Mouse (Mus musculus) midbrain, embryonic 15.5 days (tissue): ENCODE results near the gene Podn. TPM values are rescaled to one million over a fixed set of nuclear protein-coding genes. Genes with fewer than 3 reads are reported as not detected.
A peak's percentile ranks its signal among the peaks of the same experiment; 100 is the strongest.

ENCODE experiments used
- ATAC-seq: fragments of 200-750 bp; cut with Nextera tagmentation; replicated peaks from 2 replicates; pipeline ENCODE4 v1.8.0; 2017; ENCODE audit warnings: moderate TSS enrichment
- H3K27ac ChIP-seq: fragments of 300-500 bp; sonication (generic); 2 replicates; pipeline ENCODE4 v1.5.1; 2015; ENCODE audit warnings: mild to moderate bottlenecking, inconsistent platforms
- H3K27me3 ChIP-seq: fragments of 300-500 bp; sonication (generic); replicated peaks from 2 replicates; pipeline ENCODE4 v1.6.1; 2015; ENCODE audit warnings: inconsistent platforms
- H3K36me3 ChIP-seq: fragments of 300-500 bp; sonication (generic); replicated peaks from 2 replicates; pipeline ENCODE4 v1.6.1; 2015; ENCODE audit warnings: inconsistent platforms
- H3K4me1 ChIP-seq: fragments of 300-500 bp; sonication (generic); 2 replicates; pipeline ENCODE4 v1.6.1; 2015; ENCODE audit warnings: inconsistent platforms
- H3K4me2 ChIP-seq: fragments of 300-500 bp; sonication (generic); 2 replicates; pipeline ENCODE4 v1.6.1; 2015; ENCODE audit warnings: inconsistent platforms, mild to moderate bottlenecking, moderate library complexity
- H3K4me3 ChIP-seq: fragments of 300-500 bp; sonication (generic); 2 replicates; pipeline ENCODE4 v1.5.1; 2015; ENCODE audit warnings: mild to moderate bottlenecking, inconsistent platforms
- H3K9ac ChIP-seq: fragments of 300-500 bp; sonication (generic); 2 replicates; pipeline ENCODE4 v1.6.1; 2015; ENCODE audit warnings: mild to moderate bottlenecking, inconsistent platforms
- H3K9me3 ChIP-seq: fragments of 300-500 bp; sonication (generic); 2 replicates; pipeline ENCODE4 v1.6.1; 2016; ENCODE audit warnings: inconsistent platforms
- WGBS: fragments of 180-500 bp; shearing (Covaris S2); methylation state at CpG from one replicate; pipeline ENCODE4 v1.1.7; 2015; ENCODE audit warnings: mixed read lengths; 5-methylcytosine and 5-hydroxymethylcytosine counted together
- polyA plus RNA-seq: library from polyadenylated mRNA; unstranded; fragments of >200 nt; fragmentation: Nextera tagmentation; extraction: Ambion mirVana; gene quantifications from 2 replicates; pipeline ENCODE4 v1.2.1, GENCODE M21; 2015

The Podn gene
- polyA plus RNA-seq, 1 experiment from 2014 or later, result 0.23 TPM

- Histone ChIP-seq H3K4me3 (no peak overlapping the region), H3K27ac (no peak overlapping the region), H3K36me3 (no peaks in the 10 kb centered on the region), H3K9me3 (no peaks in the 10 kb centered on the region), H3K4me2 (no peak overlapping the region), H3K27me3 (no peaks in the 10 kb centered on the region), H3K4me1 (peaks cover 14% of the 10 kb centered on the region), H3K9ac (no peak overlapping the region)
- WGBS, result 99% methylated on average over 3 of the region's 3 CpGs
- no peak for ATAC-seq
Measured at GRCm38 (mm10) chr4:108072086-108072485, 24.2 kb downstream of the Podn start.

DNA sequence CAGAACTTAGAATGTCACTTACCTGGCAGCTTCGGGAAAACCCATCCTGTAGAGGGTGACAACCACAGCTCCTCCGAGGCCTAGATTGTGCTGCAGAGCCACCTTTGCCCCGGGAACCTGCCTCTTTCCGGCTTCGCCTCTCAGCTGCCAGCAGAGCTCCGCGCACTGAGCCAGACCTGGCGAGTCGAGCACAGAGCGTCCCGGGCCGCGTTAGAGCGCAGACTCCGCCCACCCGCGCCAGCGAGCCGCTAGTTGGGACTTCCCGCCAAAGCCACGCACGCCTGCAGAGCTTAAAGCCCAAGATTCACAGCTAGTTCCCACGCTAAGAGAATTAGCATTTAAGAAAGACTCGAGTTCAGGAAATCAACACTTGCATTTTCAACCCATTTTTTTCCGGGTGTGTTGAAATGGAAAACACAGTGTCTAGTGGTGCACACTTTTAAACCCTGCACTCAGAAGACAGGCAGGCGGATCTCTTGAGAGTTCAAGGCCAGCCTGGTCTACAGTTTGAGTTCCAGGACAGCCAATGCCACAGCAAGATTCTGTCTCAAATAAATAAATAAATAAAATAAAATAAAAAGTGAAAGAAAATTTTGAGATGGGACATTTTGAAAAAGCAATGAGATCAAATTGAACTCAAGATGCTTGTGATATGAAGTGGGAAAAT, 24.9 kb downstream of the Podn start:
- 2% methylated on average over 26 of the region's 26 CpGs for WGBS
- H3K9ac ChIP-seq, result peak overlapping the region; percentile 42; the same call in 1 of the 2 replicates
- H3K27me3 ChIP-seq, result no peaks in the 10 kb centered on the region
- peak; percentile 98 for ATAC-seq
- H3K36me3 ChIP-seq, result peaks cover 1% of the 10 kb centered on the region; the same call in 1 of the 2 replicates
- peak overlapping the region; percentile 82 for H3K4me2 ChIP-seq
- H3K4me1 ChIP-seq, result peaks cover 14% of the 10 kb centered on the region
- peak overlapping the region; percentile 62 for H3K4me3 ChIP-seq
- H3K27ac ChIP-seq, result 0 out of 2 replicates have a peak overlapping the region, but pooled peaks have one; percentile 50
- H3K9me3 ChIP-seq, result no peaks in the 10 kb centered on the region

DNA sequence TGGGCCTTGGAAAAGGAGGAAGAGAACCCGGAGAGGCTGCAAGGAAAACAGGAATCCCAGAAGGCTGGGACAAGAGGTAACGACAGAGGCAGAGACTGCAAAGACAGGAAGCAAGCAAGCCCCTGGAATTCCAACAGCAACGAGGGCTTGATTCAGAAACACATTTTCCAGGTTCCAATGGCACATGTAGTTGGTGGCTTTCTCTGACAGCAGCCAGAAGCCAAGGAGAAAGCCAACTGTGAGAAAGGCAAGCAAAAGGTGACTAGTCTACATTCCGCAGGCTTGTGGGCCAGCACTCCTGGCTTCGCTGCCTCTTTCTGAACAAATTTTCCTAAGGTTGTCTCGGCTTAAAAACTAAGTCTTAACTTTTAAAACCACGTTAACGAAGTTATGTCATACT, 25.5 kb downstream of the Podn start:
- peaks cover 6% of the 10 kb centered on the region; the same call in 1 of the 2 replicates for H3K36me3 ChIP-seq
- peak overlapping the region; percentile 82 for H3K4me2 ChIP-seq
- no peak for ATAC-seq
- peak overlapping the region; percentile 42 for H3K9ac ChIP-seq
- 12% methylated on average over 8 of the region's 8 CpGs for WGBS
- no peak overlapping the region for H3K27ac ChIP-seq
- no peaks in the 10 kb centered on the region for H3K9me3 ChIP-seq
- no peaks in the 10 kb centered on the region for H3K27me3 ChIP-seq
- peak overlapping the region; percentile 62 for H3K4me3 ChIP-seq
- peaks cover 14% of the 10 kb centered on the region for H3K4me1 ChIP-seq

DNA sequence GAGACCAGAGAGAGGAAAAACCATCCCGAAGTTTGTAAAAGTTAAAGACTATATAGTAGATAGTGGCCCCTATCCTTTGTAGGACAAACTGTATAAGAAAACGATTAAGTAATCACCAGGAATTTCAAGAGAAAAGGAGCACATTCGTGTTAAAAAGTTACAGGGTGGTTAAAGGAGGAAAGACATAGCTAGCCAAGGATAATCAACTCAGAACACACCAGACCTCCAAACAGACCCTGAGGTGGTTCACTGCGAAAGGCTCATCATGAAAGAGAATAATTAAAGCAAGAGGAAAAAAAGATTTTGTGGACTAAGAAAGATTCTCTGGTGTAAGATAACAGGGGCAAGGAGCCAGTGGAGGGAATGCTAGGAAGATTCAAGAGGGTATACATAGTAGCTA, 26.0 kb downstream of the Podn start:
- Histone ChIP-seq H3K4me1 (peaks cover 14% of the 10 kb centered on the region), H3K27me3 (no peaks in the 10 kb centered on the region), H3K4me2 (peak overlapping the region; percentile 82), H3K9me3 (no peaks in the 10 kb centered on the region), H3K4me3 (peak overlapping the region; percentile 62), H3K36me3 (peaks cover 6% of the 10 kb centered on the region; the same call in 1 of the 2 replicates), H3K9ac (peak overlapping the region; percentile 42), H3K27ac (no peak overlapping the region)
- ATAC-seq, result no peak
- 75% methylated on average over 4 of the region's 4 CpGs for WGBS

DNA sequence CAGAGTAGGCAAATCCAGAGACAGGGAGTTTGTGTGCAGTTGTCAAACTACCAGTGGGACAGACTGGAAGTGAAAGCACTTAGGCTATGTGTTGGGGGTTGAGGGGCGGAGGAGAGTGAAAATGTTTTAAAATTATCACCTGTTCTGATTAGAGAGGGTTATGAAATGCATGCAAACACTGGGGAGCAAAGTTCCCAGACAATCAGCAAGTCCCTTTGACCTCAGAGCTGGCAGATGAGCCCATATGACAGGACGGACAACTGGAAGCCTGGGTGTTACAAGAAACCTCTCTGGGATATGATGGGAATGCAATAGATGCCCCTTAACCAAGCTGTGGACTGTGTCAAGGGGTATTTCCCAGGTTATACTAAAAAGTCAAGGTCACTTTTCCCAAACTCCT, 28.2 kb downstream of the Podn start:
- Histone ChIP-seq H3K27me3 (no peaks in the 10 kb centered on the region), H3K9me3 (no peaks in the 10 kb centered on the region), H3K36me3 (peaks cover 6% of the 10 kb centered on the region; the same call in 1 of the 2 replicates), H3K4me2 (no peak overlapping the region), H3K4me3 (no peak overlapping the region), H3K9ac (no peak overlapping the region), H3K4me1 (peaks cover 14% of the 10 kb centered on the region), H3K27ac (no peak overlapping the region)
- no peak for ATAC-seq
- 96% methylated on average over 2 of the region's 2 CpGs for WGBS

DNA sequence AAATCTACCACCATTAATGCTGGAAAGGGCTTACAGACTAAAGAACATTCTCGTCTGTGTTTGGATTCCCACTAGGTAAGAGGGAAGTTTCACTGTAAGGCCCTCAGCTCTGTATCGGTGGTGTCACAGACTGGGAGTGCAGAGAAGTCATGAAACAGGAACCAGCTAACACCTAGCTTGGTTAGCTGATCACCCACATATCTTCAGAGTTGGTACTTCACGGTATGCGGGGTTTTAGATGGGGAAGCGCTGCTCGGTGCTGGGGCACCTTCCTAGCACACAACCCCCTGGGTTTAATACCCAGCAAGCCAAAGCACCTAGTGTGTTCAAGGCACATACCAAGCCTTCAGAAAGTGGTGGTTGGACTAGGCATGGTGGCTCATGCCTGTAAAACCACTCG, 29.0 kb downstream of the Podn start:
- peaks cover 14% of the 10 kb centered on the region for H3K4me1 ChIP-seq
- H3K9me3 ChIP-seq, result no peaks in the 10 kb centered on the region
- no peak overlapping the region for H3K27ac ChIP-seq
- H3K36me3 ChIP-seq, result peaks cover 6% of the 10 kb centered on the region; the same call in 1 of the 2 replicates
- H3K27me3 ChIP-seq, result no peaks in the 10 kb centered on the region
- H3K4me2 ChIP-seq, result no peak overlapping the region
- WGBS, result 85% methylated on average over 7 of the region's 7 CpGs
- no peak for ATAC-seq
- no peak overlapping the region for H3K4me3 ChIP-seq
- H3K9ac ChIP-seq, result no peak overlapping the region

DNA sequence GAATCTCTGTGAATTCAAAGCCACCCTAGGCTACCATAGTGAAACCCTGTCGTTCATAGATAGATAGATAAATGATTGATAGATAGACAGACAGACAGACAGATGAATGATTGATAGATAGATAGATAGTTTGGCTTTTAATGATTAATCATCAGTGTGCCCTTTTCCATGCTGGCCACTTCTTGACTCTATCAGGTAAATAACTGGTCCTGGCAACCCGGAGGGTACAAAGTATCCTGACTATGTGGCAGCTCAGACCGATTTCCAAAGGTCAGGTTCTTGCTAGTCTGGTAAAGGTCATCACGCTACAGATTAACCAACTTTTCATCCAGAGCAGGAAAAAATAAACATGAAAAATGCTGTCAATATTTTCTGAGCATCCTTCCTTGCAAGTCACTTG, 29.7 kb downstream of the Podn start:
- ATAC-seq, result no peak
- peaks cover 6% of the 10 kb centered on the region; the same call in 1 of the 2 replicates for H3K36me3 ChIP-seq
- 95% methylated on average over 4 of the region's 4 CpGs for WGBS

GRCm38 (mm10) chr4:108065176-108065844, 30.9 kb downstream of the Podn start:
- no peak for ATAC-seq
- Histone ChIP-seq H3K27ac (no peak overlapping the region), H3K4me2 (no peak overlapping the region), H3K9ac (no peak overlapping the region), H3K4me3 (no peak overlapping the region), H3K36me3 (peaks cover 6% of the 10 kb centered on the region; the same call in 1 of the 2 replicates), H3K27me3 (no peaks in the 10 kb centered on the region), H3K9me3 (no peaks in the 10 kb centered on the region), H3K4me1 (peaks cover 8% of the 10 kb centered on the region)
- 91% methylated on average over 2 of the region's 2 CpGs for WGBS

More for the DNA sequence above, 29.7 kb downstream of the Podn start:
- H3K9me3 ChIP-seq, result no peaks in the 10 kb centered on the region
- H3K9ac ChIP-seq, result no peak overlapping the region
- H3K4me2 ChIP-seq, result no peak overlapping the region
- H3K27me3 ChIP-seq, result no peaks in the 10 kb centered on the region
- H3K4me3 ChIP-seq, result no peak overlapping the region
- H3K27ac ChIP-seq, result no peak overlapping the region
- H3K4me1 ChIP-seq, result peaks cover 14% of the 10 kb centered on the region

DNA sequence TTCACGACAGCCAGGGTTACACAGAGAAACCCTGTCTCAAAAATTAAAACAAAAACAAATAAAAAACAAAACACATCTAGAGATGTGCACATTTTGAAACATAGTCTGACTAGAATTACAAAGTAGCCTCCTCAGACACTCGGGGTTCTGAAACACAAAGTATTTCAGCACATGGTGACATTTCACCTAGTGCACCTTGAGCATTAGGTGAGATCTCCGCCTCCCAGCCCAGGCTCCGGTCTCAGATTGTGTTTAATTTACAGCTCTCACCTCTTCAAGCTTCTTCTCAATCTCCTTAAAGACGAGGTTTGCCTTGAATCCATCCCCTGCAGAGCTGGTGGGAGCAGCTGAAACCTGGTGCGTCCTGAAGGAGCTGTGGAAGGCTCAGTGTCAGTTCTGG, 32.6 kb downstream of the Podn start:
- no peaks in the 10 kb centered on the region for H3K27me3 ChIP-seq
- no peak for ATAC-seq
- no peaks in the 10 kb centered on the region; the same call in 1 of the 2 replicates for H3K4me1 ChIP-seq
- H3K4me3 ChIP-seq, result no peak overlapping the region
- 90% methylated on average over 6 of the region's 6 CpGs for WGBS
- H3K27ac ChIP-seq, result no peak overlapping the region
- peaks cover 6% of the 10 kb centered on the region; the same call in 1 of the 2 replicates for H3K36me3 ChIP-seq
- no peak overlapping the region for H3K9ac ChIP-seq
- H3K9me3 ChIP-seq, result no peaks in the 10 kb centered on the region
- no peak overlapping the region for H3K4me2 ChIP-seq

DNA sequence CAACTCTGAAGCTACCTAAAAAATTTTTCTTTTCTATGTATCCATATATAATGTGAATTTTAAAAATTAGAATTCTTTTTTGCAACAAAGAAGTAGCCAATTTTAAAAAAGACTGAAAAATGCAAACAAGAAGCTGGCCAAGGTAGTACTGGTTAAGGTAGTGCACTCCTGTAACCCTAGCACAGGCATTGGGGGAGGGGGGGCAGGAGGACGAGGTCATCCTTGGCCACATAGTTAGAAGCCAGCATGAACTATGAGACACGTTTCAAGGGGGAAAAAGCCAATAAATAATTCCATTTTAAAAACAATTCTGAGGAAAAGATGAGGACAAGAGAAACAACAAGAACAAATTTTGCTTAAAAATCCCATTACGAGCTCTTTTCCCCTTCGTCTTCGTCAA, 33.7 kb downstream of the Podn start:
- no peak overlapping the region for H3K27ac ChIP-seq
- no peak for ATAC-seq
- H3K9me3 ChIP-seq, result no peaks in the 10 kb centered on the region
- no peaks in the 10 kb centered on the region for H3K27me3 ChIP-seq
- no peak overlapping the region for H3K9ac ChIP-seq
- peaks cover 6% of the 10 kb centered on the region; the same call in 1 of the 2 replicates for H3K36me3 ChIP-seq
- H3K4me3 ChIP-seq, result no peak overlapping the region
- WGBS, result 95% methylated on average over 5 of the region's 5 CpGs
- no peak overlapping the region for H3K4me2 ChIP-seq
- H3K4me1 ChIP-seq, result no peaks in the 10 kb centered on the region; the same call in 1 of the 2 replicates

DNA sequence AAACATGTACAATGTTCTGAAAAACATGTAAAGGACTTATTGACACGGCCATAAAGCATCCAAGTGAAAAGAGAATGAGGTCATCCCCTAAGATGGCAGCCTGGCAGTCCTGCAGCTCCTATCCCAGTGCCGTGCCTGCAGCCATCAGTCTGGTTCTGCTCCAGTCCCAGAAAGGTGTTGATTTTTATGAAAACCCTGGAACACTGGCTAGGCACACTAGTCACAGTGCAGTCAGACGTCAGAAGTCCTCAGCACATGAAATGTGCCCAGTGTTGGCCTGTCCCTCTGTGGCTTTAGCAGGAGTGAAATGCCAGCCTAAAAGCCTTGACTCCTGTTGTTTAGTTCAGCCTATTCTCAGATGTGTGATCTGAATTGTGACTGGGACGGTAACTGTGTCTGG, 35.5 kb downstream of the Podn start:
- Histone ChIP-seq H3K9me3 (no peaks in the 10 kb centered on the region), H3K4me3 (no peak overlapping the region), H3K36me3 (peaks cover 2% of the 10 kb centered on the region; the same call in 1 of the 2 replicates), H3K27ac (no peak overlapping the region), H3K9ac (no peak overlapping the region), H3K4me2 (no peak overlapping the region), H3K27me3 (no peaks in the 10 kb centered on the region), H3K4me1 (no peaks in the 10 kb centered on the region; the same call in 1 of the 2 replicates)
- WGBS, result 68% methylated on average over 4 of the region's 4 CpGs
- no peak for ATAC-seq

GRCm38 (mm10) chr4:108059601-108060379, 36.5 kb downstream of the Podn start:
- H3K27me3 ChIP-seq, result no peaks in the 10 kb centered on the region
- 0 out of 2 replicates have a peak overlapping the region, but pooled peaks have one; percentile 46 for H3K27ac ChIP-seq
- H3K9me3 ChIP-seq, result no peaks in the 10 kb centered on the region
- 40% methylated on average over 19 of the region's 19 CpGs for WGBS
- H3K4me1 ChIP-seq, result no peaks in the 10 kb centered on the region; the same call in 1 of the 2 replicates
- no peak overlapping the region for H3K4me3 ChIP-seq
- H3K9ac ChIP-seq, result no peak overlapping the region
- no peak for ATAC-seq
- peak overlapping the region; percentile 15; the same call in 1 of the 2 replicates for H3K4me2 ChIP-seq
- peaks cover 2% of the 10 kb centered on the region; the same call in 1 of the 2 replicates for H3K36me3 ChIP-seq
